Mouse (Mus musculus): Measurements from ENCODE around the gene Cdca4. TPM values are rescaled to one million over a fixed set of nuclear protein-coding genes. Genes with fewer than 3 reads are reported as not detected.
"Not testable (repeated sequence)": the region's sequence is repeated elsewhere in the genome, so short reads cannot be mapped to it uniquely, and the experiment has no call there.

Gene Cdca4
- total RNA-seq, 2 experiments from 2014 or later = 3.4 to 3.5 TPM

- no peak for DNase-seq
Observed at GRCm38 (mm10) chr12:112822676-112823075, 6.5 kb downstream of the Cdca4 start.

GRCm38 (mm10) chr12:112821974-112822373 is 7.2 kb downstream of the Cdca4 start:
- no peak for DNase-seq

- no peak for DNase-seq
Observed at GRCm38 (mm10) chr12:112821216-112821615, 8.0 kb downstream of the Cdca4 start.

- DNase-seq = no peak
Observed at GRCm38 (mm10) chr12:112820401-112820999, 8.7 kb downstream of the Cdca4 start.

- no peak for DNase-seq
Observed at GRCm38 (mm10) chr12:112819057-112819662, 10.1 kb downstream of the Cdca4 start.

- not testable (repeated sequence) for DNase-seq
Observed at GRCm38 (mm10) chr12:112816866-112817265, 12.4 kb downstream of the Cdca4 start.

GRCm38 (mm10) chr12:112816294-112816693 is 12.9 kb downstream of the Cdca4 start:
- DNase-seq = no peak

GRCm38 (mm10) chr12:112814682-112815470 is 14.3 kb downstream of the Cdca4 start:
- DNase-seq = no peak

GRCm38 (mm10) chr12:112813370-112813769 is 15.9 kb downstream of the Cdca4 start:
- DNase-seq = no peak

GRCm38 (mm10) chr12:112810092-112810885 is 18.9 kb downstream of the Cdca4 start:
- no peak for DNase-seq

- no peak for DNase-seq
Observed at GRCm38 (mm10) chr12:112809641-112810040, 19.6 kb downstream of the Cdca4 start.

GRCm38 (mm10) chr12:112808587-112809364 is 20.4 kb downstream of the Cdca4 start, which contains the start of gene Clba1:
TSS of gene Clba1 (plus strand) at chr12:112808937.
- DNase-seq = peak; percentile 88

- DNase-seq = no peak
Observed at GRCm38 (mm10) chr12:112808212-112808586, 21.0 kb downstream of the Cdca4 start.

GRCm38 (mm10) chr12:112807796-112808195 is 21.4 kb downstream of the Cdca4 start:
- no peak for DNase-seq

GRCm38 (mm10) chr12:112806044-112806443 is 23.2 kb downstream of the Cdca4 start:
- DNase-seq = no peak

GRCm38 (mm10) chr12:112804046-112804445 is 25.2 kb downstream of the Cdca4 start:
- DNase-seq = no peak

- DNase-seq = no peak
Observed at GRCm38 (mm10) chr12:112802917-112803316, 26.3 kb downstream of the Cdca4 start.

- peak; percentile 45 for DNase-seq
Observed at GRCm38 (mm10) chr12:112801864-112802846, 27.1 kb downstream of the Cdca4 start, which contains the start of gene Ahnak2. TSS of gene Ahnak2 (minus strand) at chr12:112802657.

- DNase-seq = peak; percentile 54
Observed at GRCm38 (mm10) chr12:112800476-112800875, 28.7 kb downstream of the Cdca4 start.
